Mouse (Mus musculus): ENCODE measurements at regions not wholly inside any gene's neighbourhood (a gene's known extent, or its start where the extent isn't known, plus 50 kb on each side); places are given as distances from the start of the nearest gene placed in this dataset.
A peak's percentile ranks its signal among the peaks of the same experiment; 100 is the strongest.

DNA sequence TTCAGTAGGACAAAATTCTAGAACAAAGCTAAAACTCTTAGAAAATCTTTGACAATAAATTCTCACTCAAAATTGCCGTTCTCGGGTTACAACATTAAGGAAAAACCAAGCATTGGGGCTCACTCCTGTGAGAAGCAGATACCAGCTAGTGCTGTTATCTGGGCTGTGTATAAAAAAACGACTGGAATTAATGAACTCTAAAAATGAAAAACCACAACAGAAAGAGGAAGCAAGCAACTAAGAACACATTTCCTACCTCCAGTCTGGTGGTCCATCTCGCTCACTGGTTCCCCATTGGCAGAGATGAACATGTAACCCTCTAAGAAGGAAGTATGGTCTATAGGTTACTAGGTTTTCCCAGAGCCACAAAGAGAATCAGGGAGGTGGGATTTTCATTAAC, 824.9 kb upstream of the 2610301B20Rik start:
- H3K9ac ChIP-seq = no peak overlapping the region
- H3K9me3 ChIP-seq (replicated peaks) = no peaks in the 10 kb centered on the region
- H3K27ac ChIP-seq = no peak overlapping the region
- no peak overlapping the region for H3K4me2 ChIP-seq (replicated peaks)
- no peak for ATAC-seq (ENCODE audit: low FRiP score)
- no peaks in the 10 kb centered on the region for H3K4me1 ChIP-seq
- H3K27me3 ChIP-seq = no peaks in the 10 kb centered on the region
- WGBS = 73% methylated on average over 4 of the region's 4 CpGs
- no peaks in the 10 kb centered on the region for H3K36me3 ChIP-seq
- H3K4me3 ChIP-seq = no peak overlapping the region

DNA sequence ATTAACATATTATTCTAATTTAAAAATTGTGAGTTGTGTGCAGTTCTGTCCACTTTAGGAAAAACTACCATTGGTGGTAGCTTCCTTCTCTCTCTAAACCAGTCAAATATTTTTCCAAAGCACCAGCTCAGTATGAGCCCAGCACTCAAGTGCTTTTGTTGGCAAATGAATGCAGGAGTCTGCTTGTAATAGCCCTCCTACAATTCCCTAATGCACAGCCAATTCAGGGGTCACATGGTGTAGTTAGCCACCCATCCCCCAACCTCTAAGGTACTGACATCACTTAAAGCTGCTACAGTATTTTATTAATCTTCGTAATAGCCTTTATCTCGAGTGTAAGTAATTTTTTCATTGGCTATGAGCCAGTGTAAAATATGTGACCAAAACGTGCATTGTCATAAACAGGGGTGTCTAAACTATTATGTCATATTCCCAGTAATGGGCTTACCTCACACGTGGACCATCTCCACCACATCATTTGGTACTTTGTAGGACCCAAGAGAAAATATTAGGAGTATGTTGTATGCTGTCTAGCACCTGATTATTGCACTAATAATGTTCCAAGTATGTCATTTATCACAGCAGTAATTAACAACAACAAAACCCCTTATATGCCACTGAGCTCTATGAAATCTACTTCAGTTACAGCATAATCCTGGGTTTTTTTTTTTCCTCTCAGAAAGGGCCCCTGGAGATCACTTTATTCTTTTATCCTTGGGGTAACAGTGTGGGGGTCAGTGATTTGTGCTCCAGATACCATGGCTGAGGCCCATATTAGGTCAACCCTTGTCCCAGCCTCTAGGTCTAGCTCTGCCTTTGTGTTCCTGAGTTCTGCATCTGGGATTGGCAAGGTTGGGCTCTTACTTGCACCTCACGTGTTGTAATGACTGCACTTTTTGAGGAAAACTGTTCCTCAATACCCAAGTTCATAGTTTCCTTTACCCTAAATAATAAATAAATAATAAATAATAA, 822.7 kb upstream of the 2610301B20Rik start:
- WGBS = 72% methylated on average over 5 of the region's 5 CpGs

DNA sequence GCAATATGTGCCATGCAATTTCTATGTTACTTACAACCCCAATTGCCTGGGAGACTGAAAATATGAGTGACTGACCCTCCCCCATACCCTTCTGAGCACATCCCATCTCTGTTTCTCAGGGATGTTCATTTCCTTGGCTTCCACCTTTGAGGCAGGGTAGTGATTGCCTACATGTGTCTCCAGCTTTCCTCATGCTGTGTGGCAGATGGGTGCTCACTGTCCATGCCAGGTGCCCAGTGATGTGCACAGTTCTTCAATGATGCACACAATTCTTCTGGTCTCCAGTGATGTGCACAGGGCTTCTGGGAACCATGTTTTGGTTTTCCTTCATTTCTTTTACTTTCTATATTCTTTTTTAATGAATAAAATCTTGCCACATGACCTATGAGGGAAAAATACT, 821.4 kb upstream of the 2610301B20Rik start:
- H3K27ac ChIP-seq = no peak overlapping the region
- no peak overlapping the region for H3K9ac ChIP-seq
- no peaks in the 10 kb centered on the region for H3K36me3 ChIP-seq
- H3K4me1 ChIP-seq = no peaks in the 10 kb centered on the region
- no peaks in the 10 kb centered on the region for H3K9me3 ChIP-seq (replicated peaks)
- H3K4me2 ChIP-seq (replicated peaks) = no peak overlapping the region
- no peaks in the 10 kb centered on the region for H3K27me3 ChIP-seq
- ATAC-seq (ENCODE audit: low FRiP score) = no peak
- H3K4me3 ChIP-seq = no peak overlapping the region

More for the DNA sequence above, 822.7 kb upstream of the 2610301B20Rik start:
- ATAC-seq (ENCODE audit: low FRiP score) = peak; percentile 86
- Histone ChIP-seq H3K27ac (no peak overlapping the region), H3K4me1 (no peaks in the 10 kb centered on the region), H3K4me2 (replicated peaks) (no peak overlapping the region), H3K27me3 (no peaks in the 10 kb centered on the region), H3K36me3 (no peaks in the 10 kb centered on the region), H3K9ac (no peak overlapping the region), H3K9me3 (replicated peaks) (no peaks in the 10 kb centered on the region), H3K4me3 (no peak overlapping the region)

DNA sequence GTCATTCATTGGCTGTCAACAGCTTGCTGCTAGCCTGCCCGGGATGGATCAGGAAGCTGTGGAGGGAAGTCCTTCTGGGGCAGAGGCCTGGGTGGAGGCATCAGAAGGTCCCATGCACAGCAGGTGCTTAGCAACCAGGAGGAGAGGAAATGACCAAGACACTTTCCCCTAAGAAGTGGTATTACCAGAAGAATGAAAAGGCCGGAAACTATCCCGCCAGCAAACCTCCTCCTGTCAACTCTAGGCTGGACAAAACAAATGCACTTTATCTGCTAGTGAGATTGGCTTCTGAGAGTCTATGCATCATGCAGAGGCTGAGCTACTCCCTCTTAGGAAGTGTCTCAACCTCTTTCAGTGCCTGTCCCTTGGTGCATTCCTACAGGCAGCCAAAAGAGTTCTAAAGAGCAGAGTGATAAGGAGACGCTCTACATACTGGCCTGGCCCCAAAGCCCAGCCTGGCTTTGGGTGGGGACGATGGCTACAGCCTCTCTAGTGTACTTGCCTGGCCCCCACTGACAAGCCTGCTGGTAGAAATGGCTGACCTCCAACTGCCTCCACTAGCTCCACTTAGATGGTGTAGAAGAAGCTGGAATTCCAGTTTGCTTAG, 801.7 kb upstream of the 2610301B20Rik start:
- Histone ChIP-seq H3K36me3 (no peaks in the 10 kb centered on the region), H3K9me3 (replicated peaks) (no peaks in the 10 kb centered on the region), H3K4me1 (no peaks in the 10 kb centered on the region), H3K4me3 (no peak overlapping the region), H3K4me2 (replicated peaks) (no peak overlapping the region), H3K27ac (no peak overlapping the region), H3K9ac (no peak overlapping the region), H3K27me3 (no peaks in the 10 kb centered on the region; the same call in 1 of the 2 replicates)
- ATAC-seq (ENCODE audit: low FRiP score) = no peak
- 76% methylated on average over 5 of the region's 5 CpGs for WGBS

DNA sequence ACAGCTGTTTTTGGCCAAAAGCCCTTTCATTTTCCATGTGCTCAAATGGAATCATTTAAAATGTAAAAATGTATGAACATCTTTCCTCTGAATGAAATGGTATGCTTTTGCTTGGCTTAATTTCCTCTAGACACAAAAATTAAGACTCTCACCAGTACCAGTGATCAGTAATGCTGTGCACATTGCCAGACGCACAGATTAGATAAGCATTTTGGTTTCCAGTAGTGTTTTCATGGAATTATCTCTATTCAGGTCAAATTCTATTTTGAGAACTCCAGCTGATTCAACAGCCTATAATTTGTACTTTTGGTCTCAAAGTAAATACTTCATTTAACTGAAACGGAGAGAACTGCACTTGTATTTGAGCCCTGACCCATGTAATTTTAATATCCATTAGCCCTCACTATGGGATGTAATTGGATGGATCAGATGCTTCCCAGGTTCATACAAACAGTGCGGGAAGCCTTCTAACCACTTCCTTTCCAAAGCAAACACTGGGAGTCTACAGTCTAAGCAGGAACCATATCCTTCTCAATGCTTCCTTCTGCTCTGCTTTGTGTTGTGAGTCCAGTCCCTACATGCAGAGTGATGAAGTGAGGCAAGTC, 794.6 kb upstream of the 2610301B20Rik start:
- ATAC-seq (ENCODE audit: low FRiP score) = no peak
- H3K27ac ChIP-seq = no peak overlapping the region
- H3K4me2 ChIP-seq (replicated peaks) = no peak overlapping the region
- H3K9ac ChIP-seq = no peak overlapping the region
- WGBS = 74% methylated on average over 3 of the region's 3 CpGs
- no peak overlapping the region for H3K4me3 ChIP-seq
- H3K27me3 ChIP-seq = no peaks in the 10 kb centered on the region; the same call in 1 of the 2 replicates
- no peaks in the 10 kb centered on the region for H3K36me3 ChIP-seq
- no peaks in the 10 kb centered on the region for H3K9me3 ChIP-seq (replicated peaks)
- no peaks in the 10 kb centered on the region for H3K4me1 ChIP-seq

DNA sequence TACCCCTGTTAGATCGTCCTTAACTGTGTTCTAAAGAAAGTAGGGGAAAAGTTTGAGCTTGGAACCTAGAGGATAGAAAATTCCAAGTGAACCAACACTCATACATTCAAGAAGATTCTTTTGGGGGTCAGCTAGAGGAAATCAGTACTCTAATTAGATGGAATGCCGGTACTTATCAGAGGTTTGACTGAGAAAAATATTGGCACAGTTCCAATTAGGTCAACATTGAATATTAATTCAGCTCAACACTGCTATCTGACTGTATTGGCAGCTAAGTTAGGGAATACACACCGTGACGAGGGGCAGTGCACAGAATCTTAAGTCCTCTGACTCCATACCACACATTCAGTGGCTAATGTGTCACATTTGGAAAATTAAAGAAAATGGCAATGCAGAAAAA, 759.5 kb upstream of the 2610301B20Rik start:
- Histone ChIP-seq H3K4me3 (no peak overlapping the region), H3K4me1 (no peaks in the 10 kb centered on the region), H3K27ac (no peak overlapping the region), H3K27me3 (no peaks in the 10 kb centered on the region), H3K36me3 (no peaks in the 10 kb centered on the region), H3K4me2 (replicated peaks) (no peak overlapping the region), H3K9ac (no peak overlapping the region), H3K9me3 (replicated peaks) (no peaks in the 10 kb centered on the region)
- WGBS = 83% methylated on average over 4 of the region's 4 CpGs
- ATAC-seq (ENCODE audit: low FRiP score) = no peak

DNA sequence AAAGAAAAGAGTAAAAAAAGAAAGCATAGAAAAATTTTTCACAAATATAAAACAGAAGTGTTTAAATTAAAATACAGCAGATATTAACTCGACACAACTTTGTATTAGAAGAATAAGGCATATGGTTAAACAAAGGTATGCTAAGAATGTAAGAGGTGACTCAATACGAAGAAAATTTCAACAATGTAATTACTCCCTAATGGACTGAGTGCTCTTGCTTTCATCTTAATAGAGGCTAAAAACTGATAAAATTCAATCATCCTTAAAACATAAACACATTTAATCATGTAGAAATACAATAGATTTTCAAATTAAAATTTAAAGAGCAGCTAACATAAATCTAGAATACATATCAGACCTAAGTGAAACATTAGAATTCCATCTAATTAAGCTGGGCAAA, 756.3 kb upstream of the 2610301B20Rik start:
- Histone ChIP-seq H3K9me3 (replicated peaks) (no peaks in the 10 kb centered on the region), H3K27ac (no peak overlapping the region), H3K27me3 (no peaks in the 10 kb centered on the region), H3K4me1 (no peaks in the 10 kb centered on the region), H3K4me2 (replicated peaks) (no peak overlapping the region), H3K4me3 (no peak overlapping the region), H3K36me3 (no peaks in the 10 kb centered on the region), H3K9ac (no peak overlapping the region)
- 81% methylated on average over 2 of the region's 2 CpGs for WGBS
- ATAC-seq (ENCODE audit: low FRiP score) = no peak

DNA sequence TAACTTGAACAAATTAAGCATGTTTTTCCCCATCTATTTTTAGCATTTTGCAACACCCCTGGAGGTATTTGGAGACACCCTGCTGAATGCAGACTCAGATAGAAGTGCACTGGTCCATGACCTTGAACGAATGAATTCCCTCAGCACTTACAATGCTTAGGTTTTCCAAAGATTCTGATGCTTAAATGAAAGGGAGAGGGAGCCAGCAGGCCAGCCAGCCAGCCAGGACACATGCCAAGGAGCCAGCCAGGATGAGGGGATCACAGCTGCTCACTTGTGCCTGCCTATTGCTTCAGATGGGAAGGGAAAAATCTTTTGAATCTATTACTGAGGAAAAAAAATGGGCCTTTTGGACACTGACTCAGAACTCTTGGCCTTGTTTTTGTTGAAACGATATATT, 750.0 kb upstream of the 2610301B20Rik start:
- WGBS = 61% methylated on average over 2 of the region's 2 CpGs
- Histone ChIP-seq H3K4me1 (no peaks in the 10 kb centered on the region), H3K9me3 (replicated peaks) (no peaks in the 10 kb centered on the region), H3K27me3 (no peaks in the 10 kb centered on the region), H3K4me3 (no peak overlapping the region), H3K27ac (no peak overlapping the region), H3K4me2 (replicated peaks) (no peak overlapping the region), H3K9ac (no peak overlapping the region), H3K36me3 (no peaks in the 10 kb centered on the region)
- no peak for ATAC-seq (ENCODE audit: low FRiP score)

DNA sequence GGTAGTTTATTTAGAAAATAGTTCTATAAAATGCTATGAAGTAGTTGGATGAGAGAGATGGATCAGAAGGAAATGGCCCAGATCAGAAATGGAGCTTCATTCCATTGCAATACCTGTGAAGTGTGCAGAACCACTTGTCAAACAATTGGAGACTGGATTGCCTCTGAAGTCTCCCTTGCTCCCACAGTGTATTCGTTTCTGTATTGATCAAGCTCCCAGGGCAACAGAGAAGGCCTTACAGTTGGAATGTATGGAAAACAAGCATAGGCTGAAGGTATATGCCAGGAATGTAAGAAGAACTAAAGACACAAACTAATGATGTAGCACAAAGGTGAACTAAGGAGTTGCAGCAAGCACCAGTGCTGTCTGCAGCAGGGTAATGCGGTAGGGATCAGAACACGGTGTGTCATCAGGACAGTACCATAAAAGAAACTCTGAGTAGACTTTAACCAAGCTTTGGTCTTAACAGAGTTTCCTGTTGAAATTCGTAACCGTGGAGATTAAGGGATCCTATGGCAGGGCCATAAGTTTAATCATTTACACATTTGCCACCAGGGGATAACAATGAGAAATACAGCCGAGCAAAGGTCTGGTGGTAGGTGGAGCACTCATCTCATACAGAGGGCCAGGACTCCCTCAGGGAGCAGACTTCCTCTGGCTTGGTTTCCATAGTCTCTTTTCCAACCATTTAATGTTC, 732.9 kb upstream of the 2610301B20Rik start:
- WGBS = 67% methylated on average over 6 of the region's 6 CpGs
- H3K27ac ChIP-seq = no peak overlapping the region
- ATAC-seq (ENCODE audit: low FRiP score) = no peak

DNA sequence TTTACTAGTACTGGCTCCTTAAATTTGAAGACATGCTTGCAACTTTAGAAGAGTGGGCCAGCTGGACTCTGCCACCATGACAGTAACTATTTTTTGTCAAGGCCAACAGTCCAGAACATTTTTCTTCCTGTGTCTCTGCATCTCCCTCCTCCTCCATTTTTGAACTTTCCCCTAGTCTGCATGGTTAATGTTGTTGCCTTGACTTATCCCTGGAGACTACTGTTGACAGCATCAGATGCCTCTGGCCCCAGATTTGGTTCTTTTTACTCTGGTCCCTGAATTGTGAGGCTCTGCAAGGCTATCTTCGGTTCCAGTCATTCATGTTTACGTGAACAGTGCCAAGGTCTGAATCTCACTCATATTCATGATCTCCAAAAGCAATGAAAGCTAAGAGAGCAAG, 724.4 kb upstream of the 2610301B20Rik start:
- Histone ChIP-seq H3K27me3 (no peaks in the 10 kb centered on the region), H3K4me1 (no peaks in the 10 kb centered on the region), H3K9ac (no peak overlapping the region), H3K9me3 (replicated peaks) (no peaks in the 10 kb centered on the region), H3K27ac (no peak overlapping the region), H3K4me2 (replicated peaks) (no peak overlapping the region), H3K36me3 (no peaks in the 10 kb centered on the region), H3K4me3 (no peak overlapping the region)
- ATAC-seq (ENCODE audit: low FRiP score) = no peak
- 88% methylated on average over 2 of the region's 2 CpGs for WGBS

More for the DNA sequence above, 732.9 kb upstream of the 2610301B20Rik start:
- H3K4me3 ChIP-seq = no peak overlapping the region
- no peaks in the 10 kb centered on the region for H3K4me1 ChIP-seq
- H3K4me2 ChIP-seq (replicated peaks) = no peak overlapping the region
- no peak overlapping the region for H3K9ac ChIP-seq
- no peaks in the 10 kb centered on the region for H3K9me3 ChIP-seq (replicated peaks)
- H3K27me3 ChIP-seq = no peaks in the 10 kb centered on the region
- no peaks in the 10 kb centered on the region for H3K36me3 ChIP-seq

DNA sequence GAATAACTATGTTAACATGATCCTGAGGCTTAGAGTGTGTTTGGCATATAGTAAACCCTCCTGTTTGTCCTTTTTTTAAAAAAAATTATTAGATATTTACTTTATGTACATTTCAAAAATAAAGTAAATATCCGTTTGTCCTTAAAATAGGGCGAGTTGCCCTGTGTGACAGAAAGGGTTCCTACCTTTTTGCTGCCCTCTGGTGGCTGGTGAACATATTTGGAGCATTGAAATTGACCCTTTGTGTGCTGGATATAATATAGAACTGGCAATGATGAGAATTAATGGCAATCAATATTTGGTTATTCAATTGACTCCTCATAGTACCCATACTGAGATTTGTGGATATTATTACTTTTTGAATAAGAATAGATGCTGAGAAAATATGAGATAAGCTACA, 723.8 kb upstream of the 2610301B20Rik start:
- Histone ChIP-seq H3K4me1 (no peaks in the 10 kb centered on the region), H3K36me3 (no peaks in the 10 kb centered on the region), H3K27ac (no peak overlapping the region), H3K27me3 (no peaks in the 10 kb centered on the region), H3K4me2 (replicated peaks) (no peak overlapping the region), H3K9ac (no peak overlapping the region), H3K9me3 (replicated peaks) (no peaks in the 10 kb centered on the region), H3K4me3 (no peak overlapping the region)
- ATAC-seq (ENCODE audit: low FRiP score) = no peak
- 27% methylated on average over 2 of the region's 2 CpGs for WGBS

DNA sequence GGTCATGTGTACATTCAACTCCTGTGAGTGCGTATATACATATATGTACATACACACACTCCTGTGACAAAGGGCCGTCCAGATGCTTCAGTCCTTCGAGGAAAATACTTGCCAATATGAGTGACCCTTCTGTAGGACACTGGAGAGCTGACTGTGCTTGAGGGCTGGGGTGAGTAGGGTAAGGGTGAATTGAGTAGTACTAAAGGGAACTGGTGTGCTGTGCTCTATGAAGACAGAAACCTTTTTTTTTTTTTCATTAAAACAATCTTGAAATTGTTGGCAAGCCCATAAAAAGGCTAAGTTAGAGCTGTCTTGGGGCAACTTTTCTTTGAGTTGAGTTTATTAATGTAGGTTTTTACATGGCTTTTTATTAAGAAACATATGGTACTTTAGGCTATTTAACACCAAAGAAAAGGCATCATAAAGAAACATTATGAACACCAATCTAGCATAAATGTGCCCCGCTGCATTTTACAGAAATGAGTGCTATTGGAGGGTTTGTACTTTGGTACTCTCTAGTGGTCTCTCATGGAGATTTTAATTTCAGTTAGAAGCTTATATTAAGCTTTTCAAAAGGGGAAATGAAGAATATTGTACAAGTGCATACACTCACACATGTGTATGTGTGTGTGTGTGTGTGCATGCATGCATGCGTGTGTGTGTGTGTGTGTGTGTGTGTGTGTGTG, 718.5 kb upstream of the 2610301B20Rik start:
- Histone ChIP-seq H3K9ac (no peak overlapping the region), H3K27ac (no peak overlapping the region), H3K4me1 (no peaks in the 10 kb centered on the region), H3K27me3 (no peaks in the 10 kb centered on the region), H3K4me3 (no peak overlapping the region), H3K36me3 (no peaks in the 10 kb centered on the region), H3K4me2 (replicated peaks) (no peak overlapping the region), H3K9me3 (replicated peaks) (no peaks in the 10 kb centered on the region)
- WGBS = 91% methylated on average over 5 of the region's 5 CpGs
- ATAC-seq (ENCODE audit: low FRiP score) = no peak
